Mouse (Mus musculus) left cerebral cortex, adult 11 months (tissue): ENCODE measurements at regions not wholly inside any gene's neighbourhood (a gene's known extent, or its start where the extent isn't known, plus 50 kb on each side); places are given as distances from the start of the nearest gene placed in this dataset.
"Not testable (repeated sequence)": the region's sequence is repeated elsewhere in the genome, so short reads cannot be mapped to it uniquely, and the experiment has no call there.

Source experiments
- DNase-seq: peaks from one replicate; pipeline ENCODE4 v3.0.0; 2022; ENCODE audit warnings: low spot score

- peak; percentile 13 for DNase-seq
These were observed 111.3 kb downstream of the Syt10 start for GRCm38 (mm10) chr15:89730320-89730719.

- no peak for DNase-seq
These were observed 117.3 kb downstream of the Syt10 start for GRCm38 (mm10) chr15:89724356-89724755.

DNA sequence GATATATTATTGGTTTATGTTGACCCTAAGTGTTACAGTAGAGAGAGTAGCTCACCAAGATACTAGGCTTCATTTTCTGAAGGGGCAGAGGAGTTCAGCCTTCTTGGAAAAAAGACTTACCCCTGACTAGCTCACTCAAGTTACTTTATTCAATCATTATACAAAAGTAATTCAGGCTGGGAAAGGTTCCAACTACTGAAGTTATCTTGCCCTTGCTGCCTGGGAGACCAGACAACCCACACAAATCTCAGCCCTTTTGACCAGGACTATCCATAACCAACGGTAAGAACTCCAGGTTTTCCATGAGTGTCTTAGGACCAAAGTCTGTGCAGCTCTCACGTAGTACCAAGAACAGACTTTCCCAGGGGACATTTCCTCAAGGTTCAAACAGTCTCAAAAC lies 105.5 kb upstream of the Rabl2 start:
- no peak for DNase-seq

GRCm38 (mm10) chr15:89676366-89676765 lies 84.6 kb upstream of the Rabl2 start:
- no peak for DNase-seq

DNA sequence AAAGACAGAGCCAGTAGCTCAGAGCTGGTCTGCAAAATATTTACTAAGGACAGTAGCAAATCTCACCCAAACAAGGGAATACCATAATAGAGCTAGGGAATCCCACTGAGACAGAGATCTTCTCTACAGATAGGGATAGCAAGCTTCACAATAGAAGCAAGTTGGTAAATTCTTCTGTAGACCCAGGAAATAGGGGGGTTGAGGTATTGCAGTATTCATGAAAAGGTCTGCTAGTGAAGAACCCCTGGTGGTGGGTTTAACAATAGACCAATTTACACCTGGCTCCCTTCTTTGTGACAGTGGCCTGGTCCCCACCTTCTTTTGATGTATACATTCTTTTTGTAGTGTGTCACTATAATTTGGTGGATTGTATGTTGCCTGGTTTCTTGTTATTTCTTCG lies 64.8 kb upstream of the Rabl2 start:
- not testable (repeated sequence) for DNase-seq
